Mouse (Mus musculus) T-cell, adult 66 days (primary cell): Measurements from ENCODE around the gene Tmem239. TPM values are rescaled to one million over a fixed set of nuclear protein-coding genes. Genes with fewer than 3 reads are reported as not detected.

Experiments used
- total RNA-seq, 2 experiments: library from RNA; stranded (reverse); gene quantifications; 3 replicates in 1 of 2; 4 replicates in 1 of 2; pipeline ENCODE4 v1.2.4; 2023

Gene Tmem239
- total RNA-seq = not detected

DNA sequence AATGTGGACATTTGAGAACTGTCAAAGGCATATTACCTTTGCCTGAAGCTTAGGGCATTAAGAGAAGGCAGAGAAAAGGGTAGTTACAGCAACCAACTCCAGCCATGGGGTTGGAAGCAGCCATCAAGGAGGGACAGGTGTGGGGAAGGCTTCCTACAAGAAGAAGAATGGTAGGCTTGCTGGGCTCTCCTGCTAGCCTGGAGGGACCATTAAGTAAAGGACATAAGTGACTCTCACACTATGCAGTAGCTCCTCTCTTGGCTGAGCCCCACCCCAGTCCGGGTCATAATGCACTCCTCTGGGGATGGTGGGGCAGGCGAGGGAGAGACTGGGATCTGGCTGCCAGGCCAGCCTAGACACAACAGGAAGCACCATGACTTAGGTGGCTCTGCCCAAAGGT lies at the start of gene Tmem239:
Tmem239 (plus strand) TSS at position 301 of the 400 bp plus-strand sequence.

DNA sequence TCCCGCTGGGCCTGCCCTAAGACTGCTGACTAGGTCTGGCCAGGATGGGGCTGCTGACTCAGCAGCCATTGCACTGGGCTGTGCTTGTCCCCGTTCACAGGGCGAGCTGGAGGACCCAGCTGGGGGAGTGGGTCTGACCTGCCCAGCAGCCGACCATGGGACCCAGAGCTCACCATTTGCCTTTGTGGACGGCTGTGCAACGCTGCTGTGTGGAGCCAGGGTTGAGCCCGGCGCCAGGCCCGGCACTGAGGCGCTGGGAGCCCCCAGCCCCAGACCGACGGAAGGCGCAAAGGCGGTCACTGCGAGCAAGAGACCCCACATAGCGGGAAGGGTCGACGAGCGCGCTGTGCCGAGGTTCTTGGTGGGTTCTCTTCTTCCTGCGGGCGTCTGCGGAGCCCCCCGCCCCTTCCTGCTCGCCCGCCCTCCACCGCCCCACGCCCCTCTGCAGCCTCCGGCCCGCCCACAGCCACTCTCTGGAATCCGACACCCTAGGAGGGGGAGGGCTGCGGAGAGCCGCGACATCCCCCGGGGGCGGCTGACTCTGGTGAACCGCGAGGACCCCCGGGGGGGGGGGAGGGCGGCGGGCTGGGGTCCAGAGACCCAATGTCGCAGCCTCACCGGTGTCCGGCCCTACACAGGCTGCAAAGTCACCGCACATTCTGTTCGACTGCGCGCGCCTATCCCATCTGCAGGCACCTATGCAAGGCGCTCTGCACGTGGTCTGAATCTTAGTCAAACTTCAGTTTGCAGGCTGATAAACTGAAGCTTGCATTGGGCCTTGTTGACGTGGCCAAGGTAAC lies 8.9 kb upstream of the Tmem239 start, which contains the start of gene Cpxm1:
Cpxm1 (minus strand) TSS at position 389 of the 800 bp plus-strand sequence.

DNA sequence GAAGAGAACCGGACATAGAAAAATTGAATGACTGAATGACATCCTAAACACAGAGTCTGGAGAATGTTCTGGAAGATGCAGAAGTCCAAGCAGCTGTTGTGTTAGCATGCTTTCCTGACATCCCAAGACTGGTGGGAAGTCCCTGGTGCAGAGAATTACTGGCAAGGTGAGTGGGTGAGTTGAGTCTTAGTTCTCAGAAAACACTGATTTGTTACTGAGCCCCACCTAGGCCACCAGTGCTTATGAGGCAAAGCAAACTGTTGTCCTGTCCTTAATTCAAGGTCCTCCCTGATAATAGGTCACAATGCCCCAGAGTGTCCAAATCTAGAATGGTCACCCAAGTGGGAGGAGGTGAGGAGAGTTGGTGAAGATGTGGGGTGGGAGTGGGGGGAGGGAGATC lies 1.3 kb upstream of the Tmem239 start, which contains the start of the genes Gm28372 and 1700020A23Rik:
Gm28372 (plus strand) TSS at position 301 of the 400 bp plus-strand sequence.
1700020A23Rik (plus strand) TSS at position 321 of the 400 bp plus-strand sequence.

DNA sequence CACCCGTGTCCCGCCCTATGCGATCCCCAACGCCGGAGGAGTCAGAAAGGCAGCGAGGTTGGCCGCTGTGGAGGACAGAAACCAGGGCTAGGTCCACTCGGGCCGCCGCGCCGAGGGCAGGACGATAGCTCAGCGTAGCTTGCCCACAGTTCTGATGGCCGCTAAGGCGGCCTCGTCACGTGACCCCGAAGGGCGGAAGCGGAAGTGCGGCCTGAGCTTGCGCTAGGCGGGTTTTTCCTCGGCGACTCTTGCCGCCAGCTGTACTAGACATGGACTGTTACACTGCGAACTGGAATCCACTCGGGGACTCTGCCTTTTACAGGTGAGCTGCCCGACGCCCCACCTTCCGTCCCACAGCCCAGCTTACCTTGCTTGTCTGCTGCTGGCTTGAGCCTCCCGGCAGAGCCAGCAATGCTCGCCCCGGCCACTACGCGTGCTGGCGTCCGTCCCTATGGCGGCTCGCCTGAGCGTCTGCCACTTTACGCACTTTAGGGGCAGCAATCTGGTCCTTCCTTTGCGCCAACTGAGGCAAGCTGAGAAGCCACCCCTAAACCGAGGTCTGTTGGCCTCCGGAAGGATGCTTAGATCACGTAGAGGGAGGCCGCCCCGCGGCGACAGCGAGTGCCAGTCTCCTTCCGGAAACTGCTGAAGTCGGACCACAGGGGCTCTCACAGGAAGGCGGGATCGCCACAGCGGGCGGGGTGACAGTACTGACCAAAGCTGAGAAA lies 18.0 kb downstream of the Tmem239 start, which contains the start of the genes Vps16 and Pced1a:
Vps16 (plus strand) TSS at position 214 of the 728 bp plus-strand sequence.
Pced1a (minus strand) TSS at position 576 of the 728 bp plus-strand sequence.

DNA sequence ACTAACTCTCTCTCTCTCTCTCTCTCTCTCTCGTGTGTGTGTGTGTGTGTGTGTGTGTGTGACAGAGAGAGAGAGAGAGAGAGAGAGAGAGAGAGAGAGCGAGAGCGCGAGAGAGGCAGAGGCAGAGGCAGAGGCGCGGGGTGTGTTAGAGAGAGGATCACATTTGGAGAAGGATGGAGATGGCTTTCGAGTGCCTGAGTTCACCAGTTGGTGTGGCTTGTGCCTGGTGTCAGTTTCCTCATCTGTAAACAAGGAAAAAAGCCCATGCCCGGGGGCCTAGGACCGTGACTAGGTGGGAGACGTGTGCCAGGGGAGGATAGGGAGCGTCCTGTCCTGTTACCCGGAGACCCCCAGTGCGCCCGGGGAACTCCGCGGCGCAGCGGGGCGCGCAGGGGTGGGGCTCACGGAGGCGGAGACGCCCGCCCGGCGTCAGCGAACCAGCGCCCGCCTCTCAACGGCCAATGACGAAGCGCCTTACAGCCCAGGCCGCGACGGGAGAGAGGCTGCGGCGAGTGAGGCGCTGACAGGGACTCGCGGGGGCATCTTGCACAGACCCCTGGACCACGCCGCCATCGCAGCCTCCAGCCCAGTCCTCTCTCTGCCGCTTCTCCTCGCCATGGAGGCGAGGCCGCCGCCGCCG lies 43.6 kb downstream of the Tmem239 start, which contains the start of gene Ptpra:
Ptpra (plus strand) TSS at position 485 of the 640 bp plus-strand sequence.

Other genes with a start within 250 kb of the Tmem239 start
- 100 to 1,000 TPM; 203 to 212 TPM for gene Snrpb, start 227.1 kb upstream of the Tmem239 start, total RNA-seq
- not detected for gene Tmc2, start 211.3 kb upstream of the Tmem239 start, total RNA-seq
- gene Nop56, start 132.0 kb upstream of the Tmem239 start, total RNA-seq = 100 to 1,000 TPM; 413 to 486 TPM
- 100 to 1,000 TPM; 123 to 134 TPM for gene Idh3b, start 121.9 kb upstream of the Tmem239 start, total RNA-seq
- gene Ebf4, start 111.3 kb upstream of the Tmem239 start, total RNA-seq = under 1 TPM in 1 of 2 experiments, not detected in 1; 0.20 TPM
- 1 to 10 TPM in 1 of 2 experiments, not detected in 1; 1.8 TPM for gene Cpxm1, start 8.9 kb upstream of the Tmem239 start, total RNA-seq
- not detected for gene Gm28372, start 1.2 kb upstream of the Tmem239 start, total RNA-seq
- not detected for gene 1700020A23Rik, start 1.2 kb upstream of the Tmem239 start, total RNA-seq
- 100 to 1,000 TPM; 140 to 159 TPM for gene Vps16, start 17.9 kb downstream of the Tmem239 start, total RNA-seq
- 10 to 100 TPM; 24.1 to 27.3 TPM for gene Pced1a, start 18.2 kb downstream of the Tmem239 start, total RNA-seq
- 100 to 1,000 TPM; 110 to 115 TPM for gene Ptpra, start 43.8 kb downstream of the Tmem239 start, total RNA-seq
- gene Mrps26, start 157.3 kb downstream of the Tmem239 start, total RNA-seq = 10 to 100 TPM; 56.9 to 63.7 TPM
- not detected for gene Oxt, start 169.7 kb downstream of the Tmem239 start, total RNA-seq
- not detected for gene Avp, start 176.1 kb downstream of the Tmem239 start, total RNA-seq
- gene Fastkd5, start 223.5 kb downstream of the Tmem239 start, total RNA-seq = 1 to 10 TPM; 7.1 to 8.0 TPM
- gene Ubox5, start 223.6 kb downstream of the Tmem239 start, total RNA-seq = 1 to 10 TPM; 5.7 to 7.5 TPM
- gene Lzts3, start 236.3 kb downstream of the Tmem239 start, total RNA-seq = 1 to 10 TPM; 4.0 to 5.2 TPM